Mouse (Mus musculus) neural tube, postnatal 0 days (tissue): ENCODE data around the gene Dmrtb1. TPM values are rescaled to one million over a fixed set of nuclear protein-coding genes. Genes with fewer than 3 reads are reported as not detected.

ENCODE experiments used
- microRNA-seq: library from miRNA; unstranded; fragments of <30 nt; microRNA quantifications from one replicate; pipeline ENCODE4, GENCODE M21; 2016
- polyA plus RNA-seq: library from polyadenylated mRNA; unstranded; fragments of >200 nt; fragmentation: Nextera tagmentation; extraction: Ambion mirVana; gene quantifications from 2 replicates; pipeline ENCODE4 v1.2.1, GENCODE M21; 2015

Dmrtb1 gene
- 6.7 and 7.5 TPM in 2 replicates for polyA plus RNA-seq

DNA sequence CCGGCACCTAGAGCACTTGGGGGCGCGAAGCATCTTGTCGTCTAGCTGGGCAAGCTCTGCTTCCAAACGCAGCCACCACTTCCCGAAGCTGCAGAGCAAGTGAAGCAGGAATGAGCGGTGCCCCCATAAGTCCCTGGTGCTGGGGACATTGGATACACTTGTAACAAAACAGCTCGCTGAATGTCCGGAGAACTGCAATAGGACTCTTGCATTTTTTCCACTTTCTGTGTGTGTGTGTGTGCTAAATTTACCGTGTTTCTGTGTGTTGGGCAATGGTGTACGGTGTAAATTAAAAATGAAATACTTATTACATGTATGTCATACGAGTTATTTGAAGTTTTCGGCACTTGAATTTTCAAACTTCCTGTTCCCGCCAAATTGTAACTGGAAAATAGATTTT is at the start of gene Dmrtb1:
TSS of gene Dmrtb1 (minus strand) at position 101 of the 400 bp plus-strand sequence.

Small RNA genes within 50 kb of the gene (microRNA-seq; reads per million reads assigned to microRNA genes)
- gene Gm25123: not detected

Other genes starting within 250 kb of the Dmrtb1 start
- gene Glis1, start 249.6 kb downstream of the Dmrtb1 start, polyA plus RNA-seq: 4.1 and 4.9 TPM in 2 replicates
- 41.2 and 49.3 TPM in 2 replicates for gene Lrp8, start 118.0 kb upstream of the Dmrtb1 start, polyA plus RNA-seq
- 101 and 108 TPM in 2 replicates for gene Magoh, start 195.5 kb upstream of the Dmrtb1 start, polyA plus RNA-seq
- 110 and 113 TPM in 2 replicates for gene 0610037L13Rik, start 205.6 kb upstream of the Dmrtb1 start, polyA plus RNA-seq
- 13.4 and 13.8 TPM in 2 replicates for gene Cpt2, start 239.4 kb upstream of the Dmrtb1 start, polyA plus RNA-seq